Mouse (Mus musculus): Measurements from ENCODE around the gene Mark3. TPM values are rescaled to one million over a fixed set of nuclear protein-coding genes. Genes with fewer than 3 reads are reported as not detected.
A peak's percentile ranks its signal among the peaks of the same experiment; 100 is the strongest.

Mark3 gene
- polyA plus RNA-seq, 1 experiment from 2014 or later, result 25.8 TPM

GRCm38 (mm10) chr12:111557538-111557937 is 16.8 kb upstream of the Mark3 start:
- Histone ChIP-seq H3K9me3 (ENCODE audit: low read length) (no peaks in the 10 kb centered on the region), H3K27me3 (replicated peaks; ENCODE audit: insufficient read depth, low read length) (no peaks in the 10 kb centered on the region), H3K9ac (replicated peaks; ENCODE audit: low read depth) (no peak overlapping the region), H3K4me2 (replicated peaks; ENCODE audit: low read depth, low read length) (no peak overlapping the region), H3K4me3 (ENCODE audit: low read depth, low read length) (no peak overlapping the region), H3K4me1 (ENCODE audit: insufficient read depth, low read depth, low read length) (no peaks in the 10 kb centered on the region), H3K36me3 (ENCODE audit: insufficient read depth, low read length) (no peaks in the 10 kb centered on the region), H3K27ac (ENCODE audit: low read length) (no peak overlapping the region)
- DNase-seq (ENCODE audit: low spot score) (no peak), ATAC-seq (no peak)
- WGBS, result 36% methylated on average over 6 of the region's 6 CpGs
- TF ChIP-seq CTCF (IDR thresholded peaks at IDR 0.05) (no peak), EP300 (IDR thresholded peaks at IDR 0.05) (no peak)

- DNase-seq (ENCODE audit: low spot score) (no peak), ATAC-seq (no peak)
- Histone ChIP-seq H3K4me1 (ENCODE audit: insufficient read depth, low read depth, low read length) (no peaks in the 10 kb centered on the region), H3K4me3 (ENCODE audit: low read depth, low read length) (no peak overlapping the region), H3K27ac (ENCODE audit: low read length) (no peak overlapping the region), H3K4me2 (replicated peaks; ENCODE audit: low read depth, low read length) (no peak overlapping the region), H3K27me3 (replicated peaks; ENCODE audit: insufficient read depth, low read length) (no peaks in the 10 kb centered on the region), H3K9ac (replicated peaks; ENCODE audit: low read depth) (no peak overlapping the region), H3K9me3 (ENCODE audit: low read length) (no peaks in the 10 kb centered on the region), H3K36me3 (ENCODE audit: insufficient read depth, low read length) (no peaks in the 10 kb centered on the region)
- WGBS, result 56% methylated on average over 2 of the region's 2 CpGs
- TF ChIP-seq EP300 (IDR thresholded peaks at IDR 0.05) (no peak), CTCF (IDR thresholded peaks at IDR 0.05) (no peak)
These were observed 15.7 kb upstream of the Mark3 start for GRCm38 (mm10) chr12:111558655-111559054.

- Histone ChIP-seq H3K4me1 (ENCODE audit: insufficient read depth, low read depth, low read length) (no peaks in the 10 kb centered on the region), H3K9ac (replicated peaks; ENCODE audit: low read depth) (no peak overlapping the region), H3K27ac (ENCODE audit: low read length) (no peak overlapping the region), H3K9me3 (ENCODE audit: low read length) (no peaks in the 10 kb centered on the region), H3K36me3 (ENCODE audit: insufficient read depth, low read length) (no peaks in the 10 kb centered on the region), H3K4me3 (ENCODE audit: low read depth, low read length) (0 out of 2 replicates have a peak overlapping the region, but pooled peaks have one; percentile 2), H3K4me2 (replicated peaks; ENCODE audit: low read depth, low read length) (no peak overlapping the region), H3K27me3 (replicated peaks; ENCODE audit: insufficient read depth, low read length) (no peaks in the 10 kb centered on the region)
- 38% methylated on average over 18 of the region's 18 CpGs for WGBS
- peak; percentile 60 for DNase-seq (ENCODE audit: low spot score)
- ATAC-seq, result peak; percentile 44; the same call in 1 of the 2 replicates
- TF ChIP-seq EP300 (IDR thresholded peaks at IDR 0.05) (no peak), CTCF (IDR thresholded peaks at IDR 0.05) (no peak)
These were observed 14.6 kb upstream of the Mark3 start for GRCm38 (mm10) chr12:111559647-111560258.

- Histone ChIP-seq H3K9ac (replicated peaks; ENCODE audit: low read depth) (no peak overlapping the region), H3K4me2 (replicated peaks; ENCODE audit: low read depth, low read length) (no peak overlapping the region), H3K4me3 (ENCODE audit: low read depth, low read length) (no peak overlapping the region), H3K9me3 (ENCODE audit: low read length) (no peaks in the 10 kb centered on the region), H3K27me3 (replicated peaks; ENCODE audit: insufficient read depth, low read length) (no peaks in the 10 kb centered on the region), H3K27ac (ENCODE audit: low read length) (no peak overlapping the region), H3K4me1 (ENCODE audit: insufficient read depth, low read depth, low read length) (no peaks in the 10 kb centered on the region), H3K36me3 (ENCODE audit: insufficient read depth, low read length) (no peaks in the 10 kb centered on the region)
- ATAC-seq (no peak), DNase-seq (ENCODE audit: low spot score) (no peak)
- 70% methylated on average over 5 of the region's 5 CpGs for WGBS
- TF ChIP-seq EP300 (IDR thresholded peaks at IDR 0.05) (no peak), CTCF (IDR thresholded peaks at IDR 0.05) (no peak)
These were observed 14.0 kb upstream of the Mark3 start for GRCm38 (mm10) chr12:111560286-111560685.

- Histone ChIP-seq H3K9me3 (ENCODE audit: low read length) (no peaks in the 10 kb centered on the region), H3K9ac (replicated peaks; ENCODE audit: low read depth) (no peak overlapping the region), H3K27me3 (replicated peaks; ENCODE audit: insufficient read depth, low read length) (no peaks in the 10 kb centered on the region), H3K36me3 (ENCODE audit: insufficient read depth, low read length) (no peaks in the 10 kb centered on the region), H3K4me1 (ENCODE audit: insufficient read depth, low read depth, low read length) (no peaks in the 10 kb centered on the region), H3K27ac (ENCODE audit: low read length) (0 out of 2 replicates have a peak overlapping the region, but pooled peaks have one; percentile 0), H3K4me2 (replicated peaks; ENCODE audit: low read depth, low read length) (no peak overlapping the region), H3K4me3 (ENCODE audit: low read depth, low read length) (no peak overlapping the region)
- no peak for DNase-seq (ENCODE audit: low spot score)
- TF ChIP-seq CTCF (IDR thresholded peaks at IDR 0.05), result no peak
- no peak for TF ChIP-seq EP300 (IDR thresholded peaks at IDR 0.05)
- WGBS, result 39% methylated on average over 4 of the region's 4 CpGs
- ATAC-seq, result peak; percentile 81
These were observed 12.0 kb upstream of the Mark3 start for GRCm38 (mm10) chr12:111562276-111562814.

GRCm38 (mm10) chr12:111563076-111563629 is 11.2 kb upstream of the Mark3 start:
- Histone ChIP-seq H3K4me2 (replicated peaks; ENCODE audit: low read depth, low read length) (no peak overlapping the region), H3K27ac (ENCODE audit: low read length) (0 out of 2 replicates have a peak overlapping the region, but pooled peaks have one; percentile 0), H3K36me3 (ENCODE audit: insufficient read depth, low read length) (no peaks in the 10 kb centered on the region), H3K27me3 (replicated peaks; ENCODE audit: insufficient read depth, low read length) (no peaks in the 10 kb centered on the region), H3K9me3 (ENCODE audit: low read length) (no peaks in the 10 kb centered on the region), H3K9ac (replicated peaks; ENCODE audit: low read depth) (no peak overlapping the region), H3K4me1 (ENCODE audit: insufficient read depth, low read depth, low read length) (no peaks in the 10 kb centered on the region), H3K4me3 (ENCODE audit: low read depth, low read length) (no peak overlapping the region)
- DNase-seq (ENCODE audit: low spot score) (no peak), ATAC-seq (no peak)
- 39% methylated on average over 5 of the region's 5 CpGs for WGBS
- no peak for TF ChIP-seq EP300 (IDR thresholded peaks at IDR 0.05)
- TF ChIP-seq CTCF (IDR thresholded peaks at IDR 0.05), result peak; percentile 43
